Mouse (Mus musculus): ENCODE data around the gene Fpr2. TPM values are rescaled to one million over a fixed set of nuclear protein-coding genes. Genes with fewer than 3 reads are reported as not detected.

The Fpr2 gene
- polyA plus RNA-seq, 1 experiment from 2014 or later = 0.14 TPM

- no peak for ATAC-seq (ENCODE audit: low FRiP score, low TSS enrichment)
- Histone ChIP-seq H3K4me1 (ENCODE audit: insufficient read depth, low read length) (no peaks in the 10 kb centered on the region), H3K9me3 (ENCODE audit: low read length) (no peaks in the 10 kb centered on the region), H3K27ac (ENCODE audit: low read length) (no peak overlapping the region), H3K27me3 (ENCODE audit: insufficient read depth, low read length) (no peaks in the 10 kb centered on the region), H3K4me3 (ENCODE audit: low read length) (no peak overlapping the region), H3K4me2 (replicated peaks; ENCODE audit: low read depth, low read length) (no peak overlapping the region), H3K9ac (replicated peaks; ENCODE audit: low read length) (no peak overlapping the region), H3K36me3 (ENCODE audit: insufficient read depth, low read length) (no peaks in the 10 kb centered on the region)
- WGBS = 88% methylated on average over 1 of the region's 1 CpGs
Observed at GRCm38 (mm10) chr17:17917376-17917775, 29.8 kb downstream of the Fpr2 start.

DNA sequence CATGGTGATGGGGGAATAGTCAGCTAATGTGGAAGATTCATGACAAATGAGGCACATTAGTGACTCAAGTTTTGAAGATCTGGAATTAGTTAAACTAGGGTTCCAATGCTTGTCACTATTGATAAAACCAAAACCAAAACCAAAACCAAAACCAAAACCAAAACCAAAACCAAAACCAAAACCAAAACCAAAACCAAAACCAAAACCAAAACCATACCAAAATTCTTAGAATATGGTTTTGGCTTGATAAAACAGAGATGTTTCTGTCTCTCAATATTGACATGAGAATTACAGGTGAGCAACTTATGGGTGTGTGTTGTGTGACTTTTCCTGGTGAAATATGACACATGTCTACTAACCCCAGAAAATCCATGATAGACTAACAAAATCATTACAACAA lies 30.2 kb downstream of the Fpr2 start:
- H3K9me3 ChIP-seq (ENCODE audit: low read length) = no peaks in the 10 kb centered on the region
- no peak overlapping the region for H3K9ac ChIP-seq (replicated peaks; ENCODE audit: low read length)
- H3K4me3 ChIP-seq (ENCODE audit: low read length) = no peak overlapping the region
- no peaks in the 10 kb centered on the region for H3K4me1 ChIP-seq (ENCODE audit: insufficient read depth, low read length)
- no peak overlapping the region for H3K4me2 ChIP-seq (replicated peaks; ENCODE audit: low read depth, low read length)
- no peak for ATAC-seq (ENCODE audit: low FRiP score, low TSS enrichment)
- no peaks in the 10 kb centered on the region for H3K36me3 ChIP-seq (ENCODE audit: insufficient read depth, low read length)
- H3K27me3 ChIP-seq (ENCODE audit: insufficient read depth, low read length) = no peaks in the 10 kb centered on the region
- no peak overlapping the region for H3K27ac ChIP-seq (ENCODE audit: low read length)

Other genes with a start within 250 kb of the Fpr2 start
- not detected in 2 replicates for gene Vmn2r90, start 184.1 kb upstream of the Fpr2 start, polyA plus RNA-seq (2015; fragmentation: Nextera tagmentation; extraction: Ambion mirVana)
- gene Spaca6, start 60.7 kb upstream of the Fpr2 start, polyA plus RNA-seq (2015; fragmentation: Nextera tagmentation; extraction: Ambion mirVana) = 30.6 and 44.9 TPM in 2 replicates
- gene Has1, start 32.6 kb upstream of the Fpr2 start, polyA plus RNA-seq (2015; fragmentation: Nextera tagmentation; extraction: Ambion mirVana) = 0.74 and 0.78 TPM in 2 replicates
- 0.39 and 0.57 TPM in 2 replicates for gene Fpr1, start 3.9 kb upstream of the Fpr2 start, polyA plus RNA-seq (2015; fragmentation: Nextera tagmentation; extraction: Ambion mirVana)
- gene Fpr3, start within 50 bp of the Fpr2 start, polyA plus RNA-seq (2015; fragmentation: Nextera tagmentation; extraction: Ambion mirVana) = not detected in 2 replicates
- gene Fpr-rs4, start 133.9 kb downstream of the Fpr2 start, polyA plus RNA-seq (2015; fragmentation: Nextera tagmentation; extraction: Ambion mirVana) = not detected in 2 replicates
- not detected in 2 replicates for gene Vmn2r124, start 161.6 kb downstream of the Fpr2 start, polyA plus RNA-seq (2015; fragmentation: Nextera tagmentation; extraction: Ambion mirVana)
- gene Vmn2r91, start 197.2 kb downstream of the Fpr2 start, polyA plus RNA-seq (2015; fragmentation: Nextera tagmentation; extraction: Ambion mirVana) = not detected in 2 replicates